Mouse (Mus musculus) erythroblast, embryonic 14.5 days (primary cell): Measurements from ENCODE around the gene Dll1.

Experiments used
- GATA1 ChIP-seq: IDR thresholded peaks from 2 replicates; pipeline ENCODE4 v1.6.1; 2012; ENCODE audit warnings: low read length, inconsistent platforms, mixed read lengths
- TAL1 ChIP-seq: IDR thresholded peaks from 3 replicates; pipeline ENCODE4 v1.6.1; 2012; ENCODE audit warnings: low read length, inconsistent platforms, mixed read lengths

- TF ChIP-seq GATA1 (no peak), TAL1 (no peak)
Observed at GRCm38 (mm10) chr17:15343071-15343822, 33.4 kb downstream of the Dll1 start.
